Mouse (Mus musculus): Measurements from ENCODE around the gene Vmn2r15.

DNA sequence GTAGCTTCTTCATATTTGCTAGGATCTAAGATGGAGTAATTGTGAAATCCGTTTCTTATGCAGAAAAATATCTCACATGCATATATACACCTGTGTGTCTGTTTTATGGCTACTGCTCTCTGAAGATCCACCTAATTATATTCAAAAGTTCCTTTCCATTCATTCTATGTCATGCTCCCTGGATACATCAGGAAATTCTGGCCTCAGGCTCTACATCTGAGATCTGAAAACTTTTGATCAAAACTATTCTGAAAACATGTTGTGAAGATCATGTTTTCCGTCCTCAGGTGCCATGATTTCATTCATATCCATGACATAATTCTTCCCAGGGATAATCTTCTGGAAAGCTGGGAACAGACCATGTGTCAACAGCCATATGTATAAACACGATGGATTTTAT is at the start of gene Vmn2r15:
- no peak for TF ChIP-seq TAL1 (IDR thresholded peaks at IDR 0.05; ENCODE audit: low read length)
- no peak for TF ChIP-seq GATA1 (IDR thresholded peaks at IDR 0.05; ENCODE audit: low read length)

All from erythroblast, embryonic 14.5 days (primary cell).